Mouse (Mus musculus) gastrocnemius, postnatal 10 days (tissue): ENCODE results near the gene Pon3. TPM values are rescaled to one million over a fixed set of nuclear protein-coding genes. Genes with fewer than 3 reads are reported as not detected.

Experiments used
- DNase-seq: peaks from one replicate; pipeline ENCODE4 v3.0.0; 2021; ENCODE audit warnings: mixed read lengths
- total RNA-seq, 2 experiments: library from RNA; stranded (reverse); gene quantifications; 2 replicates each; pipeline ENCODE4 v1.2.3; 2021

The Pon3 gene
- total RNA-seq, 2 experiments from 2014 or later, result 17.0 to 24.2 TPM

DNA sequence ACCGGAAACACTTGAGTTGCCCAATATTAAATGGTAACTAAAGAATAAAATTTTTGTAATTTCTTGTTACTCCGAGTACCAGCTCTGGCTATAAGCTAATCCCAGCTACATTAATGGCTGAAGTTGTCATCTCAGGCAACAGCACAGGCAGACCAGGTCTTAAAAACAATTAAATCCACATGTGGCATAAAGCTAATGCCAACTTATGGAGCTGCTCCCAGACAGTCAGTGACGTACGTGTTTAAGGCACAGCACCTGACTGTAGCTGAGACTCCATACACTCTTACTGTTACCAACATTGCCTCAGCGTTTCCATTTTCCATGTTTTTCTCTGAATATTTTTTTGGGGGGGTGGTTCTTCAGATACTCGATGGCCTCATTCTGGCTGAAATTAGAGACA, 76.9 kb downstream of the Pon3 start:
- no peak for DNase-seq

GRCm38 (mm10) chr6:5177967-5178891, 77.9 kb downstream of the Pon3 start:
- no peak for DNase-seq

GRCm38 (mm10) chr6:5174179-5174812, 81.8 kb downstream of the Pon3 start:
- no peak for DNase-seq

GRCm38 (mm10) chr6:5172571-5172970, 83.5 kb downstream of the Pon3 start:
- no peak for DNase-seq

DNA sequence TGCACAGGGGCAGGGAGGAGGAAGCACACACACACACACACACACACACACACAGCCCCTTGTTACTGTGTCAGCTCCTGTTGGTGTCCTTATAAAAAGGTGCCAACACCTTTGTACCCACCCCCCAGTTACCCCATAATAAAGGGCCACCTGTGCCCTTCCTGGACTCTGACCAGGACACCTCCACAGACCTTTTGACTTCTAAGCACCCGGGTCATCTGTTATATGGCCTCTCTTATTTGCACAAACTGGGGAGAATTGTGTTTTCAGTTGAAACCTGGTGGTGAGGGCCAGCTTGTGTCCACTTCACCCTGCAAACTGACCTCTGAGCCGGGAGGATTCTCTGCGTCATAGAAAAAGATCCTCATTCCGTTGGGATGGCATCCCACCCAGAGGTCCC, 84.7 kb downstream of the Pon3 start:
- no peak for DNase-seq

Other genes with a start within 250 kb of the Pon3 start
- under 1 TPM in 1 of 2 experiments, not detected in 1; 0.45 TPM for gene Pon1, start 62.3 kb downstream of the Pon3 start, total RNA-seq
- 10 to 100 TPM; 15.7 to 18.9 TPM for gene Pon2, start 42.2 kb upstream of the Pon3 start, total RNA-seq
- gene Asb4, start 127.1 kb upstream of the Pon3 start, total RNA-seq, result 10 to 100 TPM; 10.6 to 12.6 TPM
- gene Pdk4, start 240.0 kb upstream of the Pon3 start, total RNA-seq, result 100 to 1,000 TPM; 273 to 374 TPM